Mouse (Mus musculus): ENCODE measurements at regions not wholly inside any gene's neighbourhood (a gene's known extent, or its start where the extent isn't known, plus 50 kb on each side); places are given as distances from the start of the nearest gene placed in this dataset.

DNA sequence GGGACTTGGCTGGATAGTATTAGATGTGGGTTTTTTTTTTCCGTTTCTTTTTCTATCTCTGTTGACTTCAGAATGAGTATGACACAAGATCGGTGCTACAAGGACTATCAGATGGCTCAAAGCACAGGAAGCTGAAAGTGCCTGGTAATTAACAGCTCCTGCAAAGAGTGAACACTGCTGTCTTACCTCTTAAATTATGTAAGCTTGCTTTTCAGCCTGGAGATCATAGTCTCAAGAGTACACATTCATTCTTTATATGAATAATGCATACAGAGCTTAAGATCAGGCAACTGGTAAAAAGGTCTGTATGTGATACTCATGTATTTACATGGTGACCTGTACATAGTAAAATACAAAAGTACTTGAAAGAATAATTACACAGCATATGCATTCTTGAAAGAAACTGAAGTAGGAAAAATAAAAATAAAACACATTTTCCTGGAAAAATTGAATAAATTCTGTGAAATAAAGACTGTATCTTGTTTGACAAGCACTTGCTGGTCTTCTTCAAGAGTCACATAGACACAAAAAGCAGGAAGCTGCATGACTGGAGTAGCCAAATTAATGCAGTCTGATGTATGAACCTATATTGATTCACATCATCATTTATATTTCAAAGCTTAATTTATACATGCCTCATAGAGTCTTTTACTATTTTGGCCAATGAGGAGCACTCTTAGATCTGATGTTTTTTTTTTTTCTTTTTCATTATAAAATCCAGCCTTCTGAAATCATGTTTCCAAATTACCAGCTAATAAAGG is 1306.7 kb downstream of the Cdh11 start:
- 60% methylated on average over 2 of the region's 2 CpGs for WGBS (ENCODE audit: insufficient replicate concordance)
- Histone ChIP-seq H3K4me1 (replicated peaks; ENCODE audit: control insufficient read depth in 2 of 2, insufficient read depth in 2 of 2, low read length in 1 of 2) (no peaks in the 10 kb centered on the region), H3K4me2 (ENCODE audit: low read depth) (no peak overlapping the region), H3K27ac (no peak overlapping the region), H3K9me3 (ENCODE audit: control insufficient read depth, low read length) (no peaks in the 10 kb centered on the region), H3K4me3 (ENCODE audit: insufficient read depth in 1 of 2, low read depth in 2 of 2, low read length in 2 of 2) (no peak overlapping the region), H3K9ac (replicated peaks) (no peak overlapping the region), H3K36me3 (replicated peaks; ENCODE audit: control insufficient read depth, insufficient read depth, low read depth) (no peaks in the 10 kb centered on the region), H3K27me3 (ENCODE audit: control insufficient read depth, insufficient read depth, low read length) (no peaks in the 10 kb centered on the region)
- ATAC-seq (ENCODE audit: insufficient read depth) (no peak), DNase-seq (ENCODE audit: low read depth in 3 of 3, low spot score in 3 of 3) (no peak)
- TF ChIP-seq EP300 (IDR thresholded peaks at IDR 0.05; ENCODE audit: low read depth) (no peak), CTCF (IDR thresholded peaks at IDR 0.05; ENCODE audit: low read depth) (no peak)

DNA sequence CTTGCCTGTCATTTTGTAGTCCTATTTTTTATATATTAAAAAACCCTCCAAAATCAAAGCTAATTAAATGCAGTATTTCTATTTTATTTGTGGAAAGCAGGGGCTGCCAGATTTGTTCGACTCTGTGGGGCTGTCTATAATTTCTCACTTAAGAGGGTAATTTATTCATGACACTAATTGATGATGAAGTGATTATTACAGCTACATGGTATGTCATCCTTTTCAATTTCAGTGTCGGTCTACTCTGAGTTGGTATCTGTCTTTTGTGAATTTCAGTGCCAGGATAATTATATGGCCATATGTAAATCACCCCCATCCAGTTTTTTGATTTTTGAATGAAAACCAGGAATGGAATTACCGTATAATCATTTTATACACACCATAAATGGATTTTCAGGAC is 1319.1 kb downstream of the Cdh11 start:
- Histone ChIP-seq H3K4me3 (ENCODE audit: insufficient read depth in 1 of 2, low read depth in 2 of 2, low read length in 2 of 2) (no peak overlapping the region), H3K4me1 (replicated peaks; ENCODE audit: control insufficient read depth in 2 of 2, insufficient read depth in 2 of 2, low read length in 1 of 2) (no peaks in the 10 kb centered on the region), H3K27ac (no peak overlapping the region), H3K27me3 (ENCODE audit: control insufficient read depth, insufficient read depth, low read length) (no peaks in the 10 kb centered on the region), H3K36me3 (replicated peaks; ENCODE audit: control insufficient read depth, insufficient read depth, low read depth) (no peaks in the 10 kb centered on the region), H3K9ac (replicated peaks) (no peak overlapping the region), H3K4me2 (ENCODE audit: low read depth) (no peak overlapping the region), H3K9me3 (ENCODE audit: control insufficient read depth, low read length) (no peaks in the 10 kb centered on the region)
- DNase-seq (ENCODE audit: low read depth in 3 of 3, low spot score in 3 of 3) (no peak), ATAC-seq (ENCODE audit: insufficient read depth) (no peak)
- TF ChIP-seq EP300 (IDR thresholded peaks at IDR 0.05; ENCODE audit: low read depth) (no peak), CTCF (IDR thresholded peaks at IDR 0.05; ENCODE audit: low read depth) (no peak)
- 41% methylated on average over 3 of the region's 3 CpGs for WGBS (ENCODE audit: insufficient replicate concordance)

DNA sequence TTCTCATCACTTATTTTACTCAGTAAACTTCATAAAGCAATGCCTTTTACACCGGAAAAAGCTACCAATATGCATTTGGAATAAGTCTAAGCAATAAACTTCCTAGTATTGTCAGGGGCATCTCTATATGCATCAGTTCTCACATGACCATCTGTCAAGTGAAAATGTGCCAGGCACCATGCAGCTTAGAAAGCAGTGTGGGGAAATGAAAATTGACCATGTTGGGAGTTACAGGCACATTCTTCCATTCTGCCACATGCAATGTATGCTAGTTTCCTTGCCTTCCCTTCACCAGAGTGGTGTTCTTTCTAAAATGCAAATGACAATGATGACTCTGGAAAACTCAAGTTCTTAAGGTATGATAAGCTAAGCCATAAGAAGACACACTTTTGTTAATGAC is 1322.9 kb downstream of the Cdh11 start:
- Histone ChIP-seq H3K36me3 (replicated peaks; ENCODE audit: control insufficient read depth, insufficient read depth, low read depth) (no peaks in the 10 kb centered on the region), H3K9ac (replicated peaks) (no peak overlapping the region), H3K4me3 (ENCODE audit: insufficient read depth in 1 of 2, low read depth in 2 of 2, low read length in 2 of 2) (no peak overlapping the region), H3K27ac (no peak overlapping the region), H3K4me2 (ENCODE audit: low read depth) (no peak overlapping the region), H3K27me3 (ENCODE audit: control insufficient read depth, insufficient read depth, low read length) (no peaks in the 10 kb centered on the region), H3K4me1 (replicated peaks; ENCODE audit: control insufficient read depth in 2 of 2, insufficient read depth in 2 of 2, low read length in 1 of 2) (no peaks in the 10 kb centered on the region), H3K9me3 (ENCODE audit: control insufficient read depth, low read length) (no peaks in the 10 kb centered on the region)
- ATAC-seq (ENCODE audit: insufficient read depth) = no peak
- 42% methylated on average over 1 of the region's 1 CpGs for WGBS (ENCODE audit: insufficient replicate concordance)
- DNase-seq (ENCODE audit: low read depth in 3 of 3, low spot score in 3 of 3) = no peak
- TF ChIP-seq EP300 (IDR thresholded peaks at IDR 0.05; ENCODE audit: low read depth) = no peak
- no peak for TF ChIP-seq CTCF (IDR thresholded peaks at IDR 0.05; ENCODE audit: low read depth)

DNA sequence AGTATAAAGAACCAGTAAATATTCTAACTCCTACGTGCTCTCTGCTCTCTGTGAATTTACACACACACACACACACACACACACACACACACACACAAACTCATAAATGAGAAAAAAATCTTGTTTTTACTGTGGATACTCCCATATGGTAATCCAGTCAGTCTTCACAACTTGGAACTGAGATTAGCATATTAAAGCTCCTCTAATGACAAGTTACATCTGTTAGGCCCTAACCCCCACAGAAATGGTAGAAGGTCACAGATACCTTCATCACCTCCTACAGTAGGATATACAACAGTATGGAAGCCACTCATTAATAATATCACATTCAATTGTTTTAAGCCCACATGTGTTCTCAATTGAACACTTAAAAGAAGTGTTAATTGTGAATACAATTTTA is 1340.7 kb downstream of the Cdh11 start:
- ATAC-seq (ENCODE audit: insufficient read depth) (no peak), DNase-seq (ENCODE audit: low read depth in 3 of 3, low spot score in 3 of 3) (no peak)
- no peak overlapping the region for H3K9ac ChIP-seq (replicated peaks)
- no peak overlapping the region for H3K4me2 ChIP-seq (ENCODE audit: low read depth)
- H3K4me3 ChIP-seq (ENCODE audit: insufficient read depth in 1 of 2, low read depth in 2 of 2, low read length in 2 of 2) = no peak overlapping the region
- H3K4me1 ChIP-seq (replicated peaks; ENCODE audit: control insufficient read depth in 2 of 2, insufficient read depth in 2 of 2, low read length in 1 of 2) = no peaks in the 10 kb centered on the region
- no peak for TF ChIP-seq CTCF (IDR thresholded peaks at IDR 0.05; ENCODE audit: low read depth)
- TF ChIP-seq EP300 (IDR thresholded peaks at IDR 0.05; ENCODE audit: low read depth) = no peak
- no peaks in the 10 kb centered on the region for H3K36me3 ChIP-seq (replicated peaks; ENCODE audit: control insufficient read depth, insufficient read depth, low read depth)
- no peaks in the 10 kb centered on the region for H3K9me3 ChIP-seq (ENCODE audit: control insufficient read depth, low read length)
- WGBS (ENCODE audit: insufficient replicate concordance) = 59% methylated on average over 1 of the region's 1 CpGs
- H3K27ac ChIP-seq = no peak overlapping the region
- H3K27me3 ChIP-seq (ENCODE audit: control insufficient read depth, insufficient read depth, low read length) = no peaks in the 10 kb centered on the region

DNA sequence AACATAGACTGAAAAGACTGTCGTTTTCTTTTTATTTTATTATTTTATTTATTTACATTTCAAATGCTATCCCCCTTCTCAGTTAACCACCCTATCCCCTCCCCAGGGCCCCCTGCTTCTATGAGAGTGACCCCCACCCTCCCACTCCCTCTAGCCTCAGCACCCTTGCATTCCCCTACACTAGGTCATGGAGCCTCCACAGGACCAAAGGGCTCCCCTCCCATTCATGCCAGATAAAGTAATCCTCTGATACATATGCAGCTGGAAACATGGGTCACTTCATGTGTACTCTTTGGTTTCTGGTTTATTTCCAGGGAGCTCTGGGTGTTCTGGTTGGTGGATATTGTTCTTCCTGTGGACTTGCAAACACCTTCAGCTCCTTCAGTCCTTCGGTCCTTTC is 1342.9 kb downstream of the Cdh11 start:
- Histone ChIP-seq H3K9me3 (ENCODE audit: control insufficient read depth, low read length) (no peaks in the 10 kb centered on the region), H3K4me3 (ENCODE audit: insufficient read depth in 1 of 2, low read depth in 2 of 2, low read length in 2 of 2) (no peak overlapping the region), H3K9ac (replicated peaks) (no peak overlapping the region), H3K36me3 (replicated peaks; ENCODE audit: control insufficient read depth, insufficient read depth, low read depth) (no peaks in the 10 kb centered on the region), H3K27me3 (ENCODE audit: control insufficient read depth, insufficient read depth, low read length) (no peaks in the 10 kb centered on the region), H3K4me1 (replicated peaks; ENCODE audit: control insufficient read depth in 2 of 2, insufficient read depth in 2 of 2, low read length in 1 of 2) (no peaks in the 10 kb centered on the region), H3K27ac (no peak overlapping the region), H3K4me2 (ENCODE audit: low read depth) (no peak overlapping the region)
- 74% methylated on average over 2 of the region's 2 CpGs for WGBS (ENCODE audit: insufficient replicate concordance)
- no peak for DNase-seq (ENCODE audit: low read depth in 3 of 3, low spot score in 3 of 3)
- TF ChIP-seq CTCF (IDR thresholded peaks at IDR 0.05; ENCODE audit: low read depth) (no peak), EP300 (IDR thresholded peaks at IDR 0.05; ENCODE audit: low read depth) (no peak)
- no peak for ATAC-seq (ENCODE audit: insufficient read depth)

Data from liver, embryonic 14.5 days (tissue).